Mouse (Mus musculus): ENCODE measurements around the gene Tlk1.
"Not testable (repeated sequence)": the region's sequence is repeated elsewhere in the genome, so short reads cannot be mapped to it uniquely, and the experiment has no call there.

Tlk1 gene

DNA sequence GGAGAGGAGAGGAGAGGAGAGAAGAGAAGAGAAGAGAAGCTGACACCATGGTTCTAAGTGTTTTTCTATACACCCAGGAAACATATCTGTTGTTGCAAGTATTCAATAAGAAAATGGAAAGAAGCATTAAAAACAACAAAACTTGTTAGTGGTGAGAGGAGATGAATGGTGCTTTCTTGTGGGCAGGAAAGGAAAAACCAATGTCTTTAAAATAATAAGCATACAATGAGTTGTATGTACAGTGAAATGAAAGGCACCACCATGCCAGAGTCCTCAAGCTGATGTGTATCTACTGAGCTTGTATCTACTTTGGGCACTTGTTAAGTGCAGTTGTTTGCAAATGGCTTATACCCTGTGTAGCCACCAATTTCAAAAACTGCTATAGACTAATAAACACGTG, 7.7 kb upstream of the Tlk1 start:
- no peak for DNase-seq (ENCODE audit: low spot score in 2 of 2)

DNA sequence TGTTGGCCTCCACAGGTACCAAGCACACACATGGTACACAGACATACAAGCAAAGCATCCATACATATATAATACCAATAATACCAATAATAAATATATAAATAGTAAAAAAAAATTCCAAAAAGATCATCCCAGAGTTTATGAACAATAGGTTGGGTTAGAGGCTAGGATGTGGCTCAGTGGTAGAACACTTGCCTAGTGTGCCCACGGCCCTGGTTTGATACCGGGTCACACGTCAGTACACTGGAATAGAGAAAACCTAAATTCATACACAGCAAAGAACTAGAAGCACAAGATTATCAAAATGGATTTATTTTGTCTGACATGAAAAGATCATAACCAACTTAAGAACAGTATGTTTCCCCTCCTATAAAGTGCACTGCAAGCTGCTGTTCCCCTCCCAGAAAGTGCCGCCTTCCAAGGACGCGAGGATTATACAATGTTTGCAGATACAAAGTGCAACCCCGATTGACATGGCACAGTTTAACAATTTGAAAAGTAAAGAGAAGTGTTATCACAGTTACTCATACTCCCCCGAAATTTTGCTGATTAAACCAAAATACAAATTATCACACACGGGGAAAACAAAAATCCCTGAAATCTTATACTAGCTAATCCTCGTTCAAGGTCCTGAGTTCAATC, 6.3 kb upstream of the Tlk1 start:
- DNase-seq (ENCODE audit: low spot score in 2 of 2), result no peak

GRCm38 (mm10) chr2:70830683-70831082, 5.2 kb upstream of the Tlk1 start:
- no peak for DNase-seq (ENCODE audit: low spot score in 2 of 2)

GRCm38 (mm10) chr2:70829946-70830610, 4.5 kb upstream of the Tlk1 start:
- no peak for DNase-seq (ENCODE audit: low spot score in 2 of 2)

- DNase-seq (ENCODE audit: low spot score in 2 of 2), result no peak
Measured at GRCm38 (mm10) chr2:70827780-70828179, 2.3 kb upstream of the Tlk1 start.

GRCm38 (mm10) chr2:70826436-70827230, 1.1 kb upstream of the Tlk1 start:
- no peak for DNase-seq (ENCODE audit: low spot score in 2 of 2)

DNA sequence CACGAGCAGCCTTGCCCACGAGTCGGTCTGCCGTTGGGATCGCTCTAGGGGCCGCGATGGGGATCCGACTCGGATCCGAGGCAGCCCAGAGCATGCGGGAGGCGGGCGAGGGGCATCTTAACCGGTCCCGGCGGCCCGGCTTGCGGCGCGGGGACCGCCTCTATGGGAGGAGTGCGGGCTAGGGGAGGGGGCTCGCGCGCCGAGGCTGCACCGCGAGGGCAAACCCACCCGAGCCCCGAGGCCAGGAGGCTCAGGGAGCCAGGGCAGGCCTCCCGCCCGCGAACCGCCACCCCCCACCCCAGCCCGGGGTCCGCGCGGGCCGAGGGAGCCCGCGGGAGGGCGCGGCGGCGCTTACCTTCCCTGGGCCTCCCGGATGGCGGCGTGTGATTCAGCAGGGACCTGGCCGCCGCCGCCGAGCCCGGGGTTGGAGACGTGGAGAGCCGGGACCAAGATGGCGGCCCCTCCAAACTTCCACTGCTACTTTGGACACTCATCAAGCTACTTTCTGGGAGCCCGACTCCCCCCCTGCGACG, 624 bp downstream of the Tlk1 start:
- peak; percentile 48 to 72 for DNase-seq (ENCODE audit: low spot score in 2 of 2)

- no peak for DNase-seq (ENCODE audit: low spot score in 2 of 2)
Measured at GRCm38 (mm10) chr2:70823926-70824800, 1.4 kb downstream of the Tlk1 start.

DNA sequence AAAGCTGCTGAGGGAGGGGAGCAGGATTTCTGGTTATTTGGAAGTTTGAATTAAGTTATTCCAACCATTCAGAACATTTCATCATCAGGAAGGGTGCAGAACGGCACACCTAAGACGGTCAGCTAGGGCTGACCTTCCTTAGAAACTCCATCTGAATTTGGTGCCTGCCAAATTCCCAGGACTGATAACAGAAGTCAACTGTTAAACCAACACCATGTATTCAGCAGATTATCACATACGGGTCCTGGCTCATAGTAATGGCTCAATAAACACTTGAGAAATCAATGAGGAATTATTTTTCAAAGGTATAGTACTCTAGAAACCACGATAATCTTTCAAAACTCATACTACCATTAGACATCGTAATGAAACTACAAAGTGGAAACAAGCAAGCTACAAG, 2.1 kb downstream of the Tlk1 start:
- no peak for DNase-seq (ENCODE audit: low spot score in 2 of 2)

GRCm38 (mm10) chr2:70816939-70817338, 8.6 kb downstream of the Tlk1 start:
- no peak for DNase-seq (ENCODE audit: low spot score in 2 of 2)

- DNase-seq (ENCODE audit: low spot score in 2 of 2), result no peak
Measured at GRCm38 (mm10) chr2:70816016-70816415, 9.5 kb downstream of the Tlk1 start.

GRCm38 (mm10) chr2:70813608-70814007, 11.9 kb downstream of the Tlk1 start:
- no peak for DNase-seq (ENCODE audit: low spot score in 2 of 2)

DNA sequence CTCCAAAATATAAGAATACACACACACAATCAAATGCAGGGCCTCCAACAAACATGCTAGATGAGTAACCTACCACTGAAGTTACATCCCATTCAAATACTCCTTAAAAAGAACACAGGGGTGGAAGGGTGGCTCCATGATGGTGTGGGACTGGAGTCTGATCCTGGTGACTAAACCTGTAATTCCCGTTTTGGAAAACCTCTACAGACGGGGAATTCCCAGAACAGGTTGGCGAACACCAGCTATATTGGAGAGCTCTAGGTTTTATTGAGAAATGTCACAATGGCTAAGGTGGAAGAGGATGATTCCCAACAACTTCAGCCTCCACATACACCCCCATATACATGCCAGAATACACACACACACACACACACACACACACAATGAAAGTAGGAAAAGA, 14.1 kb downstream of the Tlk1 start:
- no peak for DNase-seq (ENCODE audit: low spot score in 2 of 2)

- DNase-seq (ENCODE audit: low spot score in 2 of 2), result no peak
Measured at GRCm38 (mm10) chr2:70809921-70810320, 15.6 kb downstream of the Tlk1 start.

GRCm38 (mm10) chr2:70808681-70809080, 16.8 kb downstream of the Tlk1 start:
- DNase-seq (ENCODE audit: low spot score in 2 of 2), result no peak

GRCm38 (mm10) chr2:70807678-70808077, 17.9 kb downstream of the Tlk1 start:
- not testable (repeated sequence) for DNase-seq (ENCODE audit: low spot score in 2 of 2)

GRCm38 (mm10) chr2:70806020-70806419, 19.5 kb downstream of the Tlk1 start:
- no peak for DNase-seq (ENCODE audit: low spot score in 2 of 2)

DNA sequence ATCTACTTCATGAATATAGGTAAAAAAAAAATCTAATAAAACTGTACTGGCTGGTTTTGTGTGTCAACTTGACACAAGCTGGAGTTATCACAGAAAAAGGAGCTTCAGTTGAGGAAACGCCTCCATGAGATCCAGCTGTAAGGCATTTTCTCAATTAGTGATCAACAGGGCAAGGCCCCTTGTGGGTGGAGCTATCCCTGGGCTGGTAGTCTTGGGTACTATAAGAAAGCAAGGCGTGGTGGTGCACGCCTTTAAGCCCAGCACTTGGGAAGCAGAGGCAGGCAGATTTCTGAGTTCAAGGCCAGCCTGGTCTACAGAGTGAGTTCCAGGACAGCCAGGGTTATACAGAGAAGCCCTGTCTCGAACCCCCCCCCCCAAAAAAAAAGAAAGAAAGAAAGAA, 21.8 kb downstream of the Tlk1 start:
- DNase-seq (ENCODE audit: low spot score in 2 of 2), result not testable (repeated sequence)

GRCm38 (mm10) chr2:70802658-70803057, 22.9 kb downstream of the Tlk1 start:
- DNase-seq (ENCODE audit: low spot score in 2 of 2), result no peak

GRCm38 (mm10) chr2:70801543-70801942, 24.0 kb downstream of the Tlk1 start:
- no peak for DNase-seq (ENCODE audit: low spot score in 2 of 2)

DNA sequence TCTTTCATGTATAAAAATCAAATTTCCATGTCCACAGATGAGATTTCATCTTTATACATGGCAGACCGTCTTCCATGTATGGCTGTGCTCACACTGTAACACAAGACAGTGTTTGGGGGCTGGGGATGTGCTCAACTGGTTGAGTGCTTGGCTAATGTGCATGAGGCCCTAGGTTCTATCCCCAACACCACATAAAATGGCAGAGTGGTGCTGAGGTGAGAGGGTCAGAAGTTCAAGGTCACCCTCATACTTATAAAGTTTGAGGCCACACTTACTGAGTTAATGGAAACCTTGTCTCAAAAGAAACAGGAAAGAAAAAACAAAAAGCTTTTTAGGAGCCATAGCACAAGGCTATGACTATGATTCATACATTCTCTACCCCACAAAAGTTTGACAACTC, 25.1 kb downstream of the Tlk1 start:
- DNase-seq (ENCODE audit: low spot score in 2 of 2), result no peak

DNA sequence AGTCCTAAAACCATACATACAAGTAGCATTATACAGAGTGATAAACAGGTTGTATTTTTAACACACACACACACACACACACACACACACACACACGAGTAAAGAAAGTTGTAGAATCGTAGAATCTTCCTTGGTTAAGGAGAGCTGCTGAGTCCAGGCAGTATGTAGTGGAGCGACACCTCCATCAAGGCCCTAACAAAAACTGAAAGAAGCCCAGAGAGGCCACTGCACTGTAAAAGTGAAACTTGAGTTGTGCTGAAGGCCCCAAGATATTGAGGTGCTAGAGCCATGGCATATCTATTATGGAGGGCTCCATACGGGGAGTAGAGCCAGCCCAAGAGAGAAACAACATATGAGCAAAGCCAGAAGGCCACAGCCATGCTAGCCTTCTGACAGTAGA, 32.3 kb downstream of the Tlk1 start:
- no peak for DNase-seq (ENCODE audit: low spot score in 2 of 2)

Data from spleen, postnatal 14 days (tissue).